Mouse (Mus musculus) ES-E14 (cell line): ENCODE data around the gene Lao1. TPM values are rescaled to one million over a fixed set of nuclear protein-coding genes. Genes with fewer than 3 reads are reported as not detected.

ENCODE experiments used
- DNase-seq: peaks from one replicate; pipeline ENCODE4 v3.0.0-alpha.2; 2013; ENCODE audit warnings: low read depth, low spot score
- H3K27ac ChIP-seq: 2 replicates; pipeline ENCODE4 v1.5.1; 2012; ENCODE audit warnings: low read depth, mild to moderate bottlenecking, low read length, moderate library complexity, mixed read lengths; ENCODE audit not compliant: poor library complexity, insufficient read depth, severe bottlenecking
- H3K36me3 ChIP-seq: 2 replicates; pipeline ENCODE4 v1.6.1; 2012; ENCODE audit warnings: mild to moderate bottlenecking, low read length, moderate library complexity, mixed read lengths; ENCODE audit not compliant: control insufficient read depth, poor library complexity, insufficient read depth, severe bottlenecking
- H3K4me1 ChIP-seq, 2 experiments: fragments of 150-350 bp in 1 of 2; sonication (generic) in 1 of 2; 2 replicates each; pipeline ENCODE4 v1.6.1; 2012; ENCODE audit warnings: low read length in 2 of 2, mild to moderate bottlenecking in 1 of 2, mixed read lengths in 1 of 2; ENCODE audit not compliant: control insufficient read depth in 2 of 2, insufficient read depth in 2 of 2, poor library complexity in 1 of 2
- H3K4me3 ChIP-seq, 2 experiments: fragments of 150-350 bp in 1 of 2; sonication (generic) in 1 of 2; 2 replicates each; pipeline ENCODE4 v1.5.1; 2012; ENCODE audit warnings: low read length in 2 of 2, low read depth in 1 of 2, mild to moderate bottlenecking in 1 of 2, mixed read lengths in 1 of 2; ENCODE audit not compliant: insufficient read depth in 1 of 2, poor library complexity in 1 of 2, severe bottlenecking in 1 of 2
- H3K9ac ChIP-seq: 2 replicates; pipeline ENCODE4 v1.6.1; 2012; ENCODE audit warnings: low read depth, mild to moderate bottlenecking, low read length, mixed read lengths; ENCODE audit not compliant: poor library complexity, insufficient read depth, severe bottlenecking
- H3K9me3 ChIP-seq: fragments of 150-350 bp; sonication (generic); 2 replicates; pipeline ENCODE4 v1.6.1; 2012; ENCODE audit warnings: low read depth, mild to moderate bottlenecking, low read length; ENCODE audit not compliant: control insufficient read depth, insufficient read depth
- CHD2 ChIP-seq: IDR thresholded peaks from 2 replicates; pipeline ENCODE4 v1.6.1; 2014; ENCODE audit warnings: mild to moderate bottlenecking, low read depth, low read length, inconsistent platforms
- HCFC1 ChIP-seq: IDR thresholded peaks from 2 replicates; pipeline ENCODE4 v1.6.1; 2012; ENCODE audit warnings: low read length, inconsistent platforms, borderline replicate concordance; ENCODE audit not compliant: insufficient read depth
- MAFK ChIP-seq: IDR thresholded peaks from 2 replicates; pipeline ENCODE4 v1.6.1; 2014; ENCODE audit warnings: mild to moderate bottlenecking, low read depth, low read length, inconsistent platforms; ENCODE audit not compliant: insufficient read depth
- ZC3H11A ChIP-seq: IDR thresholded peaks from 2 replicates; pipeline ENCODE4 v1.6.1; 2012; ENCODE audit warnings: low read depth, mild to moderate bottlenecking, inconsistent platforms, low read length, borderline replicate concordance
- ZNF384 ChIP-seq: IDR thresholded peaks from 2 replicates; pipeline ENCODE4 v1.6.1; 2012; ENCODE audit warnings: low read depth, low read length, inconsistent platforms
- in situ Hi-C, 2 experiments: fragments of 600-800 bp; cut with MboI; formaldehyde crosslinking; loops; one replicate each; pipeline ENCODE4 v1.15.1; 2025; ENCODE audit warnings: low sequenced_read_pairs in 2 of 2, inconsistent platforms in 1 of 2; ENCODE audit not compliant: unreplicated experiment in 2 of 2
- total RNA-seq: library from RNA; depleted of rRNA; stranded (reverse); fragments of 300-350 nt; gene quantifications from 2 replicates; pipeline ENCODE4 v1.2.3, GENCODE M21; 2012

Gene Lao1
- total RNA-seq, 1 experiment = not detected

DNA sequence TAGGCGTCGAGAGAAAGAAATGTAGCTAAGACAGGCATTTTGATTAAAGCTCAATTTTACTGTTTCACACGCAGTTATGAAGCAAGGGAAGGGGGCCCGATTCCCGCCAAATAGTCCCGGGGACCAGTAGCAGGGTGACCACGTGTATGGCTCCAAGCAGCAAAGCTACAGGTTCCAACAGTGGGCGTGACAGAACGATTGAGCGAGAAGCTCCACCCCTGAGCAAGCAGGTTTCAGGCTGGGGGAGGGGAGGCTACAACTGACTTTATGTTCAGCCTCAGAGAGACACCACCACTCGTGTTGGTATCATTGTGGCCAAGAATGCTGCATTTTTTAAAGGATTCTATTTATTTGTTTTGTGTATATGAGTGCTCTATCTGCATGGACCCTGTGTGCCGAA, 28.0 kb downstream of the Lao1 start:
- Histone ChIP-seq H3K4me1 (peaks cover 0 to 5% of the 10 kb centered on the region in 2 experiments; a peak in 1 of 4 replicates), H3K4me3 (no peak overlapping the region), H3K9me3 (no peaks in the 10 kb centered on the region), H3K27ac (no peak overlapping the region), H3K9ac (no peak overlapping the region), H3K36me3 (no peaks in the 10 kb centered on the region)
- in situ Hi-C loops = loop anchor here in 1 of 2 experiments (10.0 kb wide), 1 partner anchor 355 kb away; no protein-coding TSS in a partner anchor
- TF ChIP-seq HCFC1 = no peak
- TF ChIP-seq ZNF384 = no peak
- no peak for TF ChIP-seq CHD2
- TF ChIP-seq ZC3H11A = no peak
- TF ChIP-seq MAFK = no peak
- no peak for DNase-seq

DNA sequence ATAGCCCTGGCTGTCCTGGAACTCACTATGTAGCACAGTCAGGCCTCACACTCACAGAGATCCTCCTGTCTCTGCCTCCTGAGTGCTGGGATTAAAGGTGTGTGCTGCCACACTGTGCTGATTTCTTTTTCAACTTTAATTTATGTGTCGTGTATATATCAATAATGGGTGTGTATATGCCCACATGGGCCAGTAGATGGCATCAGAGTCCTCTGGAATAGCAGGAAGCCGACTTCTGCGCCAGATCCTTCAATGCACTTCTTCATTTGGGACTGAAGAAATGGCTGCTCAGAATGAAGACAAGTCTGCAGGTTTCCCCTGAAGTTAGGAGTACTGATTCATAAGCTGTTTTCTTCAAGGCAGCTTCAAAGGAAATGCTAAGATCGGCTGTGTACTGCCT, 30.4 kb downstream of the Lao1 start:
- Histone ChIP-seq H3K9ac (no peak overlapping the region), H3K36me3 (no peaks in the 10 kb centered on the region), H3K27ac (no peak overlapping the region), H3K4me3 (no peak overlapping the region), H3K9me3 (no peaks in the 10 kb centered on the region; the same call in 1 of the 2 replicates), H3K4me1 (peaks cover 0 to 5% of the 10 kb centered on the region in 2 experiments; a peak in 1 of 4 replicates)
- in situ Hi-C loops = loop anchor here in 1 of 2 experiments (5.0 kb wide), 1 partner anchor 176 kb away; no protein-coding TSS in a partner anchor
- no peak for TF ChIP-seq HCFC1
- TF ChIP-seq MAFK = no peak
- TF ChIP-seq ZC3H11A = peak; percentile 85
- no peak for TF ChIP-seq ZNF384
- TF ChIP-seq CHD2 = no peak
- no peak for DNase-seq

DNA sequence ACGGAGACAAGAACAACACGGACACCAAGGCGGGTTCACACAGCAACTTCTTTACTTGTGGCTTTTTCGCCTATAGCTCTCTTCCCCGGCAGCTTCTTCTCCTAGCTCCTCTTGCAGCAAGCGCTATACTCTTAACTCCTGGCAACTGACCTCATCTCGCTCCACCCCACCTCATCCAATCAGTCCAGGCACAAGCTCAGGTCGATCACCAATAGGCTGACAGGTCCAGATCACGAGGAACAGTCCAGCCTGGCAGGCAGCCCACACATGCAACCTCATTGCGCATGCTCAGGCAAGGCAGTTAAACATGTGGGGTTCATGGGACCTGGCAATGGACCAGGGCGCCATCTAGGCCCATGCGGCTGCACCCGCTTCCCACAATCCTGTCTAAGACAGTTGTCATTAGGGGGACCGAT, 35.8 kb downstream of the Lao1 start:
- Histone ChIP-seq H3K36me3 (no peaks in the 10 kb centered on the region; the same call in 1 of the 2 replicates), H3K4me3 (no peak overlapping the region), H3K9me3 (no peaks in the 10 kb centered on the region; the same call in 1 of the 2 replicates), H3K4me1 (peaks cover under 1 to 3% of the 10 kb centered on the region in 2 experiments; a peak in 2 of 4 replicates), H3K27ac (no peak overlapping the region), H3K9ac (no peak overlapping the region)
- no peak for DNase-seq
- TF ChIP-seq CHD2 (no peak), MAFK (no peak), HCFC1 (no peak), ZNF384 (no peak), ZC3H11A (no peak)
- in situ Hi-C loops = no loop called here

DNA sequence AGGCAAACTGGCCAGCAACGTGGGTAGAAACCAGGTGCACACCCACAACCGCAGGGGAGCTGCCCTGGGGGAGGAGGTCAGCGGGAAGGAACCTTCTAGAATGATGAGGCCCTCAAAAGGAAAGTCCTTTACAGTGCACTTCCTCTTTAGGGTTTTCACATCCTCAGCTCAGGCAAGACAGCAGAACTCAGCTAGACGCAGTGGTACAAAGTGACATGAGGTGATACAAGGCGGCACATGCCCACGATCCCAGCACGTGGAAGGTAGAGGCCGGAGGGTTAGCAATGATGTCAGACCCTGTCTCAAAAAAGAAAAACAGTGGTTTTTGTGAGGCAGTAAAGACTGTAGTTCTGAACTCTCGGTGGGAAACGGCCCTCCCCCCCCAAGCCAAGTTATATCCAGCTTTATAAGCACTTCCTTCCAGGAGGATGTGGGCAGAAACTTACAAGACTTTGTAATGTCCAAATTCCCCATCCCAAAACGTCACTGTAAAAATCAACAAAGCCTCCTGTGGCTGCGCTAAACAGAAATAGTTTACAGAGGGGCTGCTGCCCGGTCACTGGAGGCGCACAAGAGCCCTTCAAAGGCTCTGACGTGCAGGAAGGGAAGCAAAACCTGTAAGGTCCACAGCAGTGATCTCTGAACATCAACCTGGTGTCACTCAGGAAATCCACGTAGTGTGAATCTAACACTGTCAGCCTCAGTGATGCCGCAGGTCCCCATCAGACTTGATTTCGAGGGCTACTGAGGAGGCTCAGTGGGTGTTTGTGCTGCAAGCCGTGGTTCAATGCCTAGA, 38.5 kb downstream of the Lao1 start:
- TF ChIP-seq MAFK (no peak), ZNF384 (no peak), HCFC1 (no peak), CHD2 (no peak)
- in situ Hi-C loops = loop anchor here (5.0 to 25.0 kb wide), 2 partner anchors 112 to 172 kb away; partner anchors contain the start of genes Slc2a1 (in 1 of the 2) and Zfp691 (in 1 of the 2)
- no peaks in the 10 kb centered on the region; the same call in 1 of the 2 replicates for H3K36me3 ChIP-seq
- H3K27ac ChIP-seq = no peak overlapping the region
- peaks cover 2 to 3% of the 10 kb centered on the region in 2 experiments; a peak in 2 of 4 replicates for H3K4me1 ChIP-seq
- H3K9me3 ChIP-seq = no peaks in the 10 kb centered on the region; the same call in 1 of the 2 replicates
- no peak overlapping the region for H3K9ac ChIP-seq
- no peak overlapping the region for H3K4me3 ChIP-seq
- no peak for DNase-seq
